Mouse (Mus musculus) forebrain, embryonic 14.5 days (tissue): Measurements from ENCODE around the gene Isl1. TPM values are rescaled to one million over a fixed set of nuclear protein-coding genes. Genes with fewer than 3 reads are reported as not detected.

Experiments used
- ATAC-seq: fragments of 200-750 bp; cut with Nextera tagmentation; 2 replicates; pipeline ENCODE4 v1.8.0; 2017; ENCODE audit warnings: mild to moderate bottlenecking, moderate library complexity
- DNase-seq: peaks from one replicate; pipeline ENCODE4 v3.0.0-alpha.2; 2015; ENCODE audit warnings: low spot score
- H3K27ac ChIP-seq: fragments of 300-500 bp; sonication (generic); 2 replicates; pipeline ENCODE4 v1.5.1; 2014; ENCODE audit warnings: low read depth, mild to moderate bottlenecking, control low read depth, low read length, moderate library complexity
- H3K27me3 ChIP-seq: fragments of 300-500 bp; sonication (generic); replicated peaks from 2 replicates; pipeline ENCODE4 v1.6.1; 2014; ENCODE audit warnings: low read length, control low read depth, mixed read lengths; ENCODE audit not compliant: control insufficient read depth, insufficient read depth
- H3K36me3 ChIP-seq: fragments of 300-500 bp; sonication (generic); 2 replicates; pipeline ENCODE4 v1.6.1; 2014; ENCODE audit warnings: low read length, control low read depth; ENCODE audit not compliant: control insufficient read depth, insufficient read depth
- H3K4me1 ChIP-seq: fragments of 300-500 bp; sonication (generic); 2 replicates; pipeline ENCODE4 v1.6.1; 2014; ENCODE audit warnings: antibody characterized with exemption, low read length, control low read depth; ENCODE audit not compliant: control insufficient read depth, insufficient read depth
- H3K4me2 ChIP-seq: fragments of 300-500 bp; sonication (generic); 2 replicates; pipeline ENCODE4 v1.6.1; 2014; ENCODE audit warnings: mild to moderate bottlenecking, control low read depth, low read length
- H3K4me3 ChIP-seq: fragments of 300-500 bp; sonication (generic); 2 replicates; pipeline ENCODE4 v1.5.1; 2014; ENCODE audit warnings: low read depth, low read length, control low read depth
- H3K9ac ChIP-seq: fragments of 300-500 bp; sonication (generic); 2 replicates; pipeline ENCODE4 v1.6.1; 2014; ENCODE audit warnings: mild to moderate bottlenecking, low read length, control low read depth, moderate library complexity
- H3K9me3 ChIP-seq: fragments of 300-500 bp; sonication (generic); replicated peaks from 2 replicates; pipeline ENCODE4 v1.6.1; 2016; ENCODE audit warnings: low read length, control low read depth, mixed read lengths; ENCODE audit not compliant: control insufficient read depth
- WGBS: fragments of 180-500 bp; shearing (Covaris S2); extraction: QIAGEN DNeasy Blood & Tissue Kit; methylation state at CpG from one replicate; pipeline ENCODE4 v1.1.7; 2014; 5-methylcytosine and 5-hydroxymethylcytosine counted together
- polyA plus RNA-seq: library from polyadenylated mRNA; unstranded; fragments of >200 nt; fragmentation: Nextera tagmentation; extraction: Ambion mirVana; gene quantifications from 2 replicates; pipeline ENCODE4 v1.2.1, GENCODE M21; 2014

The Isl1 gene
- polyA plus RNA-seq, 1 experiment from 2014 or later: 81.8 TPM

DNA sequence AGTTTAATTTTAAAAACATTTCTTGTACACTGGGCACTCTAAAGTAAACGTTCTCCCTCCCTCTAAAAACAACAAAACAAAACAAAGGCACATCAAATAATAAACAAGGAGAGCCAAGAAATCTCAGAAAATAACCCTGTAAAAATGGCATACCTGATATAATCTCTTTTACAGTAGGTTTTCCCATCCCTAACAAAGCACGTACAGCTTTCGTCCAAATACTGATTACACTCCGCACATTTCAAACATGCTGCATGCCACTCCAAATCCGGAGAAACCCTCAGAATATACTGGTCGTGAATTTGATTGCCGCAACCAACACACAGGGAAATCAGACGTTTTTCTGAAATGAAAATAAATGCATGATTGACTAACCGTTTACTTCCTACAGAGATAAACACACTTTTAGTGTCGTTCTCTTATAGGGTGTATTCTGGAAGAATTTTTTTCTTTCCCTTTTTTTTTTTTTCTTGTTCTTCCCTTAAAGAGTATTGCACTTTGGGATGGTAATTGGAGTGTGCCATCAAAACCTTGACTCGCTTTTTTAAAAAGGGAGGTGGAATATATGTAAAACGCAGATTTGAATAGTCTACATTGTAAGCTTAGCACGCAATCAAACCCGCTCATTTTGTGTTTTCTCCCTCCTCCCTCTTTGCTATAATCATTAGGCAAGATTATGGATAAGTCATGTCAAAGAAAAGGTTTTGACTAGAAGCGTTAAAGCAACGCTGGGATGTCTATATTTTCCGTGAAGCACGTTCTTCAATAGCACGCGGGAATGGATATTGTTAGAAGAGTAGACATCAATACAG is 1.2 kb downstream of the Isl1 start:
- Histone ChIP-seq H3K9ac (peak overlapping the region; percentile 33; the same call in 1 of the 2 replicates), H3K27ac (peak overlapping the region; percentile 49; the same call in 1 of the 2 replicates), H3K36me3 (no peaks in the 10 kb centered on the region), H3K4me2 (peak overlapping the region; percentile 96), H3K9me3 (no peaks in the 10 kb centered on the region), H3K27me3 (peaks cover 80% of the 10 kb centered on the region), H3K4me1 (no peaks in the 10 kb centered on the region), H3K4me3 (peak overlapping the region; percentile 56)
- ATAC-seq (no peak), DNase-seq (peak; percentile 48)
- 2% methylated on average over 20 of the region's 20 CpGs for WGBS

DNA sequence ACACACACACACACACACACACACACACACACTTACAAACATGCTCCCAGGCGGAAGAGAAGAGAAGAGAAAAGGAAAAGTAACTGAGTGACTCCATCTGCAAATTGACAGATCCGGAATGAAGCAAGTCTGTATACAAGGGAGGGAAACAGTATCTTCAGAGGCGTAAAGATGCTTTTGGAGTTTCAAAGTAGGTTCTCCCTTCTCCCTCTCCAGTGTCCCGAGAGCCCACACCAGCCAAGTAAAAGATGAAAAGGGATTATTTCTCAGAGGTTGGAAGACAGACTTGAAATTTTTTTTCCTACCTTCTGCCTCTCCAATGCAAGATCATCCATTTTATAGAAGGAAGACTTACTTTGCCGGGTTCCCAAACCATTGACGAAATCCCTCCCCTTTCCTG is 2.9 kb downstream of the Isl1 start:
- H3K27ac ChIP-seq: no peak overlapping the region; the same call in 1 of the 2 replicates
- H3K4me2 ChIP-seq: peak overlapping the region; percentile 16
- no peaks in the 10 kb centered on the region for H3K4me1 ChIP-seq
- DNase-seq (no peak), ATAC-seq (no peak)
- peaks cover 82% of the 10 kb centered on the region for H3K27me3 ChIP-seq
- no peaks in the 10 kb centered on the region for H3K36me3 ChIP-seq
- H3K4me3 ChIP-seq: peak overlapping the region; percentile 16
- H3K9ac ChIP-seq: peak overlapping the region; percentile 17; the same call in 1 of the 2 replicates
- 3% methylated on average over 6 of the region's 6 CpGs for WGBS
- H3K9me3 ChIP-seq: no peaks in the 10 kb centered on the region

DNA sequence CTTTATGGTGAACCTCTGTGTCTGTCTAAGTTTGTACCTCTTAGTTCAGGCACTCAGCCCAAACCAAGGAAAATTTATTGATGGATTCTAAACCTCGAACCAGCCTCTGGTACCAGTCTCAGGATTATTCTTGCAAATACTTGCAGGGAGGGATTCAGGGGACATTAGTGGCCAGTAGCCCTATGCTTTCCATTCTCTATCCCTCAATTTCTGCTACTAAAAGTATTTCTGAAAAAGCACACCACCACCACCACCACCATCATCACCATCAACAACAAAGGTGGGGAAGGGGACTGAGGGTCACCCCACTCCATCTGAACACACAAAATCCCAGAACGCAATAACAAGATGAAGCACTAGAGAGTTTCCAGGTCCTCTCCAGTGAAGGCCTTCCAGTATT is 3.8 kb downstream of the Isl1 start:
- DNase-seq (no peak), ATAC-seq (no peak)
- peak overlapping the region; percentile 41 for H3K4me2 ChIP-seq
- whole genome bisulfite sequencing: 4% methylated on average over 2 of the region's 2 CpGs
- H3K9me3 ChIP-seq: no peaks in the 10 kb centered on the region
- H3K4me1 ChIP-seq: no peaks in the 10 kb centered on the region
- peak overlapping the region; percentile 17 for H3K9ac ChIP-seq
- no peaks in the 10 kb centered on the region for H3K36me3 ChIP-seq
- H3K4me3 ChIP-seq: peak overlapping the region; percentile 16
- H3K27ac ChIP-seq: peak overlapping the region; percentile 53; the same call in 1 of the 2 replicates
- peaks cover 82% of the 10 kb centered on the region for H3K27me3 ChIP-seq

DNA sequence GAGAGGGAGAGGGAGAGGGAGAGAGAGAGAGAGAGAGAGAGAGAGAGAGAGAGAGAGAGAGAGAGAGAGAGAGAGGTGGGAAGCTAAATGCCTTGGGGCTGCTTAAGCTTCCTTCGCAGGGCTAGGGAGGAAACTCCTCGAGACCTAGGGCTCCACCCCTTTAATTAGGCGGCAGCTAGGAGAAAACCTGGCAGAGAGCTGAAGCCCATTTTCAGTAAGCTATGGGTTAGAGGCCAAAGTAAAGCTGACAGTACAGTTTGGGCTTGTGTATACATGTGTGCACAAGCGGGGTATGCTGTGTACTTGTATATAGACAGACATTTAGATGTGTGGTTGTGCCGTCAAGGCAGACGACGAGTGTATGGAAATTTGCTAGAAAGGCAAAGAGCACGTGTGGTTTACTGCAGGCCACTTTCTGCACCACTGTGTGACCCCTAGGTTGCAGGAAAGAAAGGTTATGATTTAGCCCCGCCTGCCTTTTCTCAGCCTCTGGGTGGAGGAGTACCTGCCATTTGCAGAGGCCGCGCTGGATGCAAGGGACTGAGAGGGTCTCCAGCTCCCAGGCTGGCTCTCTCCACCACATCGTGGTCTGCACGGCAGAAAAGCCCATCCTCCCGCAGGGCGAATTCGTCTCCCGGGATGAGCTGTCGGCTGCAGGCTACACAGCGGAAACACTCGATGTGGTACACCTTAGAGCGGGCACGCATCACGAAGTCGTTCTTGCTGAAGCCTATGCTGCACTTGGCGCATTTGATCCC is 4.6 kb downstream of the Isl1 start:
- H3K9ac ChIP-seq: peak overlapping the region; percentile 17

DNA sequence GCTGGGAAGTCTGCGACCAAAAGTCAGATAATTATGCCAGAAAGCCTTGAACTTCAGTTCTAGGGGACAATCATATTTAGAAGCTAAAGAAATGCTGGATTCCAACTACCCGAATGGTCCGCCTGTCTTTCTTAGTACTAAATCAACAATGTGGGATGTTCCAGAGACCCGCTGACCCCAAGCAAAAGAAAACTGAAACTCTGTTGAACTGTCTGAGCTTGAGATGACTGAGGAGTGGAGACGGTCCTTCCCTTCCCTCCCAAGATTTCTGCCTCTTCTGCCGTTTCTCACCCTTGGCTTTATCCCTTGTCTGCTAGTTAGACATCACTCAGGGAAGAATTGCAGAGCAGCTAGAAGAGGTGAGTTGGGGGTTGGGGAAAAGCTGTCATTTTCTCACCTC is 5.7 kb downstream of the Isl1 start:
- ATAC-seq (no peak), DNase-seq (peak; percentile 8)

More for the DNA sequence above, 4.6 kb downstream of the Isl1 start:
- no peaks in the 10 kb centered on the region for H3K36me3 ChIP-seq
- peak overlapping the region; percentile 44; the same call in 1 of the 2 replicates for H3K27ac ChIP-seq
- ATAC-seq: no peak
- peak overlapping the region; percentile 41 for H3K4me2 ChIP-seq
- no peaks in the 10 kb centered on the region for H3K4me1 ChIP-seq
- WGBS: 1% methylated on average over 25 of the region's 25 CpGs
- no peaks in the 10 kb centered on the region for H3K9me3 ChIP-seq
- H3K4me3 ChIP-seq: peak overlapping the region; percentile 21
- peak; percentile 50 for DNase-seq
- peaks cover 82% of the 10 kb centered on the region for H3K27me3 ChIP-seq

DNA sequence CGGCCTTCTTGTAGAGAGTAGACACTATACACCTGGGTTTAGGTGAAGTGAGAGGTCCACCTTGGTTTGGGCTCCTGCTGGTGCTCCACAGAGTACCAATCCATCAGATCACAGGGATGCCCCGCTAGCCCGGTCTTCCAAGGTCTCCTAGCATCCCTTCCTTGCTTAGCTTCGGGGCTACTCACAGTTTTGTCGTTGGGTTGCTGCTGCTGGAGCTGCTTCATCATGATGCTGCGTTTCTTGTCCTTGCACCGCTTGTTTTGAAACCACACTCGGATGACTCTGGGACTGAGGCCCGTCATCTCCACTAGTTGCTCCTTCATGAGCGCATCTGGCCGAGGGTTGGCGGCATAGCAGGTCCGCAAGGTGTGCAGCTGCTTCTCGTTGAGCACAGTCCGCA is 6.6 kb downstream of the Isl1 start:
- Histone ChIP-seq H3K9me3 (no peaks in the 10 kb centered on the region), H3K4me3 (peak overlapping the region; percentile 16), H3K9ac (peak overlapping the region; percentile 43), H3K4me2 (peak overlapping the region; percentile 41), H3K27ac (peak overlapping the region; percentile 50), H3K27me3 (peaks cover 87% of the 10 kb centered on the region), H3K4me1 (no peaks in the 10 kb centered on the region), H3K36me3 (no peaks in the 10 kb centered on the region)
- 3% methylated on average over 15 of the region's 15 CpGs for WGBS
- DNase-seq (no peak), ATAC-seq (no peak)

More for the DNA sequence above, 5.7 kb downstream of the Isl1 start:
- Histone ChIP-seq H3K4me1 (no peaks in the 10 kb centered on the region), H3K9ac (peak overlapping the region; percentile 37; the same call in 1 of the 2 replicates), H3K4me3 (0 out of 2 replicates have a peak overlapping the region, but pooled peaks have one; percentile 16), H3K27ac (peak overlapping the region; percentile 55; the same call in 1 of the 2 replicates), H3K9me3 (no peaks in the 10 kb centered on the region), H3K4me2 (peak overlapping the region; percentile 41), H3K36me3 (no peaks in the 10 kb centered on the region), H3K27me3 (peaks cover 82% of the 10 kb centered on the region)
- WGBS: 2% methylated on average over 6 of the region's 6 CpGs

DNA sequence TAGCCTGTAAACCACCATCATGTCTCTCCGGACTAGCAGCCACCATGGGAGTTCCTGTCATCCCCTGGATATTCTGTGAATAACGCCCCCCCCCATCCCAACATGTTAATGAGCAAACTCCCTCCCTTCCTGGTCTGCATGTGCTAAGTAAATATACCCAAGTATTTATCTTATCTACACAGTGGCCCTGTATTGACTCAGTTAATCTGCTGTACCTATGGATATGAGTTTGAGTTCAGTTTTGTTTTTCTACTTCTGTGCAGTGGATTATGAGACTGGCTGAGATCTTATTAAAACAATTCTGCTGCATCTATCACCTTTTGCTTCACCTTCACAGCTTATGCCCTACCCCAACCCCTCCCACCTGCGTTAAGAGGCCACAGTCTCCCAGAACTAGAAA is 7.8 kb downstream of the Isl1 start:
- H3K9ac ChIP-seq: no peak overlapping the region
- 0 out of 2 replicates have a peak overlapping the region, but pooled peaks have one; percentile 17 for H3K4me2 ChIP-seq
- ATAC-seq: no peak
- DNase-seq: no peak
- no peaks in the 10 kb centered on the region for H3K4me1 ChIP-seq
- peaks cover 91% of the 10 kb centered on the region for H3K27me3 ChIP-seq
- 0 out of 2 replicates have a peak overlapping the region, but pooled peaks have one; percentile 0 for H3K4me3 ChIP-seq
- H3K36me3 ChIP-seq: no peaks in the 10 kb centered on the region
- H3K27ac ChIP-seq: no peak overlapping the region
- no peaks in the 10 kb centered on the region for H3K9me3 ChIP-seq
- 4% methylated on average over 3 of the region's 3 CpGs for WGBS

DNA sequence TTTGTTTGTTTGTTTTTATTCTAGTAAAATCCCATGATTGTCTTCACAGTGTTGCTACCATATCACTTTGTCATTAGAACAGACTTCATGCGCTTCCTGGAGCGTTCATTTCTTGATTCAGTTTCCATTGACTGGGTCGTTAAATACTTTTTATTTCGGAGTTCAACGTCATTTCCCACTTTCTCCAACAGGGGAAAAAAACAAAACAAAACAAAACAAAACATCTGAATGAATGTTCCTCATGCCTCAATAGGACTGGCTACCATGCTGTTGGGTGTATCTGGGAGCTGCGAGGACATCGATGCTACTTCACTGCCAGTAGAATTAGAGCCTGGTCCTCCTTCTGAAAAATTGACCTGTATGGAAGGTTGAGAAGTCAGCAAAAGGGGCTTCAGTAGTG is 10.2 kb downstream of the Isl1 start:
- Histone ChIP-seq H3K4me1 (no peaks in the 10 kb centered on the region), H3K4me3 (no peak overlapping the region), H3K9ac (no peak overlapping the region), H3K36me3 (no peaks in the 10 kb centered on the region), H3K9me3 (no peaks in the 10 kb centered on the region), H3K4me2 (0 out of 2 replicates have a peak overlapping the region, but pooled peaks have one; percentile 14), H3K27ac (no peak overlapping the region), H3K27me3 (peaks cover 92% of the 10 kb centered on the region)
- 4% methylated on average over 7 of the region's 7 CpGs for WGBS
- DNase-seq (no peak), ATAC-seq (no peak)
